In genomic region chr9:40547876-40548275, GRCm38 (mm10) we compare ENCODE assay signal across 17 mouse cellular contexts.
"Had no signal": no experiment of that assay in that cellular context is flagged by ENCODE, and none has a peak within 500 bp of the region (broad histone marks: within the 10 kb centered on the region; RNA-seq: fewer than 3 reads in every experiment).

No protein-coding gene starts in this region.

- H3K27ac ChIP-seq: liver, embryonic 14.5 days; midbrain, embryonic 13.5 days; midbrain, embryonic 15.5 days; neural tube, embryonic 13.5 days; neural tube, embryonic 15.5 days; stomach, embryonic 15.5 days; stomach, postnatal 0 days had no signal

- ATAC-seq: midbrain, embryonic 13.5 days; midbrain, embryonic 15.5 days had no signal

- H3K4me2 ChIP-seq: lung, embryonic 14.5 days; midbrain, embryonic 13.5 days; midbrain, embryonic 15.5 days; neural tube, embryonic 13.5 days; neural tube, embryonic 15.5 days; stomach, embryonic 15.5 days had no signal

- H3K4me3 ChIP-seq: megakaryocyte, embryonic 14.5 days; midbrain, embryonic 13.5 days; midbrain, embryonic 15.5 days; neural tube, embryonic 13.5 days; neural tube, embryonic 15.5 days; stomach, embryonic 15.5 days had no signal

- H3K36me3 ChIP-seq: midbrain, embryonic 13.5 days; midbrain, embryonic 15.5 days; neural tube, embryonic 13.5 days; neural tube, embryonic 15.5 days; stomach, embryonic 15.5 days had no signal

- H3K4me1 ChIP-seq: megakaryocyte, embryonic 14.5 days; midbrain, embryonic 13.5 days; midbrain, embryonic 15.5 days; stomach, embryonic 15.5 days had no signal

- DNase-seq: lung, adult 18-20 months; lung, embryonic 14.5 days; lung, postnatal 10 days; lung, postnatal 4 days; retina, postnatal 1 day; right cerebral cortex, adult 18-20 months; thymus, adult 2 months; thymus, postnatal 25 days; thymus, postnatal 4 days had no signal

- H3K27me3 ChIP-seq: midbrain, embryonic 13.5 days; midbrain, embryonic 15.5 days; neural tube, embryonic 13.5 days; neural tube, embryonic 15.5 days; stomach, embryonic 15.5 days had no signal

- H3K9me3 ChIP-seq: megakaryocyte, embryonic 14.5 days; midbrain, embryonic 13.5 days; midbrain, embryonic 15.5 days; neural tube, embryonic 13.5 days; neural tube, embryonic 15.5 days; stomach, embryonic 15.5 days had no signal

- H3K9ac ChIP-seq: liver, embryonic 14.5 days; lung, embryonic 14.5 days; midbrain, embryonic 13.5 days; midbrain, embryonic 15.5 days; neural tube, embryonic 13.5 days; neural tube, embryonic 15.5 days; stomach, embryonic 15.5 days had no signal
